Mouse (Mus musculus) embryonic fibroblast, embryonic 13.5 days (primary cell): Measurements from ENCODE around the gene Klk10.

Source experiments
- CTCF ChIP-seq: IDR thresholded peaks from 2 replicates; pipeline ENCODE4 v1.5.1; 2011; ENCODE audit warnings: mild to moderate bottlenecking, control low read depth, low read length, moderate library complexity, borderline replicate concordance; ENCODE audit not compliant: insufficient read depth
- POLR2A ChIP-seq: IDR thresholded peaks from 2 replicates; pipeline ENCODE4 v1.6.1; 2011; ENCODE audit warnings: low read depth, mild to moderate bottlenecking, control low read depth, low read length, moderate library complexity

- no peak for TF ChIP-seq CTCF
- TF ChIP-seq POLR2A = no peak
Observed at GRCm38 (mm10) chr7:43824199-43824598, 43.4 kb downstream of the Klk10 start, which contains the start of gene Klk6.
